Mouse (Mus musculus) kidney, postnatal 10 days (tissue): ENCODE data around the gene Arrdc5.

Source experiments
- DNase-seq: peaks from one replicate; pipeline ENCODE4 v3.0.0; 2021; ENCODE audit warnings: mixed read lengths

Gene Arrdc5

DNA sequence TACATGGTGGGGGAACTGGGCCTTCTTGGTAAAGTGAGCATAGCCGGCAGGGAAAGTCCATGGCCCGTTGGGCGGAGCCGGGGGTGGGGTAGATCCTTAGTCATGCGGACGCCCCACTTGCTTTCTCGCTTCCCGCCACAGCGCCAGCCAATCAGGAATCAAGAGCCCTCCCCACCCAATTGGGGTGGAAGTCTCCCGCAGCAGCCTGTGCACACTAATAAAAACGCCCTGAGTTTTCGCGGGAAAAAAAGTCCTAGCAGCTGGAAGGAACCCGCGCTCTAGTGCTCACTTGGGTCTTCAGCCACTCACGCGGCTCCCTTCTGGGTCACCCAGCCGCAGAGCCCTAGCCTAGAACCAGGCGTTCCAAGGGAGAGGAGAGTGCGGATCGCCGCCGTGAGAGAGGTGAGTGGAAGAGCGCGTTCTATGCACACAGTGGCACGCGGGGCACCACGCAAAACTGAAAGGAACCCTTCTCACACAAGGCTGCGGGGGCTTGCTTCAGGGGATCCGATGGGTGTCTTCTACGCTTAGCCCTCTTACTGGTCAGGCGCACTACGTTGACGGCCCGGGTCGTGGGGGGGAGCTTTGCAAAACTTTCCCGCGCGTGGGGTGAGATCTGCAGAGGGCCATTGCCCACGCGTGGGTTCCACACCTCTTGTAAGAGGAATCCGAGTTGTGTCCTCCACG, 3.2 kb upstream of the Arrdc5 start, which contains the start of gene Uhrf1:
Gene Uhrf1, plus strand, starts transcription at position 162 of the 687 bp plus-strand sequence.
- peak; percentile 91 for DNase-seq

DNA sequence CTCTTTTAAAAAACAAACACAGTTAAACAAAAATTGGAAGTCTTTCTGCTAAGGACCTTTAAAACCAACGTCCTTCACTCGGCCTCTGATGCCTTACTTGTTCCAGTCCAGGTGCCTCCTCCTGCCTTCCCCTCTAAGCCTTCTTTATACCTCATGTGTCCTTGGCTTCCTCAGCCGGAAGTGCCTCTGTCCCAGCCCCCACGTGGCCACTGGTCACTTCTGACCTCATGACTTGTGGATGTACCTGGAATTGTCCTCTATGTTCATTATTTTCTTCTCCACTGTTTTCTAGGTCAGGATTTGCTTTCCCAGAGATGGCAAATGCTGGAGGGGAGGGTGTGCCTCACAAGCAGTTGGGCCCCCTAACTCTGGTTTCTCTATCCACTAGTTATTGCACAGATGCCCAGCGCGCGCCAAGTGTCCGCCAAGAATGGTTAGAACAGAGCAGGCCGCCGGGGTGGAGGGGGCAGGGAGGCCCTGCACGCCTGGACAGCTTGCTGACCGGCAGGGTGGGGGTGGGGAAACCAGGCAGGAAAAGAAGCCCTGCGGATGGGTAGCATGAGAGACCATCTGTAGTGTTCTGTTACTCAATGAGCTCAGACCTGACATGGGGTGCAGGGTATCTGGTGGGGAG, 2.4 kb upstream of the Arrdc5 start:
- peak; percentile 70 for DNase-seq

DNA sequence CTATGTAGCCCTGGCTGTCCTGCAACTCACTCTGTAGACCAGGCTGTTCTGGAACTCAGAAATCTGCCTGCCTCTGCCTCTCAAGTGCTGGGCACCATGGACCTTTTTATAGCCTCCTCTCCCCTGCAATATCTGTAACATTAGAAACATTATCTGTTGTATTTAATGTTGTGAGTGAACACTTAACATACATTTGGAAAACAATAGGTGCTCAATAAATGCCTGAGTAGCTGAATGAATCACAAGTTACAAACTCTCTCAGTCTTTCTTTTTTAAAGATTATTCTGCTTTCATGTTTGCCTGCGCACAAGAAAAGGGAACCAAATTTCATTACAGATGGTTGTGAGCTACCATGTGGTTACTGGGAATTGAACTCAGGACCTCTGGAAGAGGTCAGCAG, 1.8 kb downstream of the Arrdc5 start:
- DNase-seq = no peak

DNA sequence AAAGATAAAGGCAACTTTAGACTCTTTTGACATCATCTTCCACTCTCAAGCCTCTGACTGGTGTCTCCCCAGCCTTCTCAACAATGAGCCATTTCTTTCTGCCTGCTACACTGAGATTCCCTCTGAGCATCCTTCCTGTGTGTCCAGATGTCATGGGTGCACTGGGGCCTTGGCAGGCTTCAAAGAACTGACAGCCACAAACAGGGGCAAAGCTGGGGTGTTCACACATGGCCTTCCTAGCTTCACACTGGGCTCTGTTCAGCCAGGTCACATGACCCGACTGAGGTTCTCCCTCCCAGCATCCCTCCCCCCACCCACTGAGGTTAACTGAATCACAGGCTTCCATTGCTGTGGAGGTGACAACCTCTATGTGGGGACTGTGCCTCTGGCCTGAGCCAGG, 3.9 kb downstream of the Arrdc5 start:
- DNase-seq = no peak

DNA sequence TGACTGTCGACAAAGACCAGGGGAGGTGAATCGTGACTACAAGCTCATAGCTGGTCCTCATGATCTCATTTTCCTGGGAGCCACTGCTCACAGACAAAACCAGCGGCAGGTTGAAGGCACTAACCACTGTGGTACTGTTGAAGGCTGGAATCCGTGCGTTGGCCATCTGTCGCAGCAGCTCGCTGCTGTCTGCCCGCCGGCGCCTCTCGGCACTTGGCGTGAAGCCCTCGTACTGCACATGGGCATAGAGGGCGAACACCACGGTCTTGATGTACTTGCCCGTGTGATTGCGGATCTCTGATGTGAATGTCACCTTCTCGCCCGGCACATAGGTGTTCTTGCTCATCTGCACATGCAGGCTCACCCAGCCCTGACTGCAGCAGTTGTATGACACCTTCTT, 5.8 kb downstream of the Arrdc5 start:
- no peak for DNase-seq

DNA sequence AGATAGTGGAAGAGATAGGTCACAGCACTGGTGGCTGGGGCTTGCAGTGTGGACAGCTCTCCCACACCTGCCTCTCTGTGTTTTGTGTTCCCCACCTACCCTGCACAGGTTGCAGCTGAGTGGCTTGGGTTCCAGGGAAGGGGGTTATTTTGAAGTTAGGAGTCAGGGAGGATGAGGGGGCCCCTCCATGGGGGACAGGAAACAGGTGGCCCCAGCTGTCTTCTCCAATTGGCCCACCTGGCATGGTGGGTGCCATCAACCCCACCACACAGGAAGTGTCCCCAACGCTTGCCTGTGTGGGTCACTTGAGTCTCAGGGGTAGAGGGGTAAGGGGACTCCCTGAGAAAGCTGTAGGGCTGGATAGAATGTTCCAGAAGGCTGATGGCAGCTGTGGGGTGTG, 6.8 kb downstream of the Arrdc5 start:
- DNase-seq = no peak

DNA sequence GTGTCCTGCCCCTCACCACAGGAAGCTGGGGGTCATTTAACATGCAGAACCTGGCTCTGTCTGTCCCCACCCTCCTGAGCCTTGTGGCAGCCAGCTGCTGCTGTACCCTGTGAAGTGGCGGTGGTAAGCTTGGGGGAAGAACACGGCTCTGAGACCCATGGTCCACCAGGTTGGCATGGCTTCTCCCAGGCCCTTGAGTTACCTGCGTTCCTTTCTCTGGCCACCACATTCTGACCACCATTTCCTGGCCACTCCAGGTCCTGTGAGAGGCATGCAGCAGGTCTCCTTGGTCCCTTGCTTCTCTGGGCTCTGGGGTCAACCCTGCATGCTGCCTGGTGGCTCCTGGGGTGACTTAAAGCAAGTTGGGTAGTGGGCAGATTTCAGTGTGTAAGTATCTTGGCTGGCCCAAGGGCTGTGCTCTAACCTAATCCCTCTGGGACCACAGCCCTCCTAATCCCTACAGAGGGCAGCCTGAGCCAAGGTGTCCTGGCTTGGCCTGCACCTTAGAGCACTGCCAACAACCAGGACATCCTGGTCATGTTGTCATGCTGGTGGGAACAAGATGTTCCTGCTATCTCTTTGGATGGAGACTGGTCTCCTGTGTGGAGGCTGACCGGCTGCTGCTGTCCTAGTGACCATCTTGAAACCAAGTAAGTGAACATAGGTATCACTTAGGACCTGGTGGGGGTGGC, 7.4 kb downstream of the Arrdc5 start, which contains the start of gene Plin3:
Gene Plin3, minus strand, starts transcription at position 343 of the 692 bp plus-strand sequence.
- no peak for DNase-seq

DNA sequence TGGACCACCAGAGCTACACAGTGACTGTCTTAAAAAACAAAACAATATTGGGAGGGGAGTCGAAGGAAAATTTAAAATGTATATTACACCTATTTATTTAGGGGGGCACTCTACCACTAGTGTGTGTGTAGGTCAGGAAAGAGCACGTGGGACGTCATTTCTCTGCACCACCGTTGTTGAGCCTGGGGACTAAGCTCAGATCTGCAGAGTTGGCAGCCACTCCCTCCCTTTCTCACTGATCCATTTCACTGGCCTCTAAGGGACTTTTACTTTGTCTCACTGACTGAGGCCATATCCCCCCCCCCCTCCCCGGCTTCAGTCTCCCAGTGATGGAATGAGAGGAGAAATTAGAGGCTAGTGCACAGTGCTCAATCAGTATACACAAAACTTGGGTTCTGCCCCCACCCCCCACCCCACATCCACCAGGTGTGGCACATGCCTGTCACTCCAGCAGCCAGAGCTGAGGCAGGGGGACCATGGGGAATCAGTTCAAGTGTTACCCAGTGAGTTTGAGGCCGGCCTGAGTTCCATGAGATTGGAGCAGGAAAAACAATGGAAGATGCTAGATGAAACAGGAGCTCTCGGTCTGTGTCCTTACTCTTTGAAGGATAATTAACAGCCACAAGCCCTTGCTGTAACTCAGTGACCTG, 8.1 kb downstream of the Arrdc5 start:
- no peak for DNase-seq

DNA sequence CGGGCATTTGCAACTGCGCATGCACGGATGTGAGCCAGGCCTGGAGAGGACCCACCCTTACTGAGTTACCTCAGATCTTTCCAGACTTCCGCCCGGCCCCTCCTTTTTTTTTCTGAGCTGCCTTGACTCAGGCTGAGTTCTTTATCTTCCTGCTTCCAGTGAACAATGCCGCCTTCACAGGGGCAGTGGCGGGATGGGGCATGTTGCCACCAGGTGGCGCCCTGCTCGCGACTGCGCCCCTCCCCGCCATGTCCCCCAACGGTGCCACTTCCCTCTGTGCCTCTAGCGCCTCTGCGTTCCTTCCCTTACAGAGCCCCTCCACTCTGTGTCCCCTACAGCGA, 8.9 kb downstream of the Arrdc5 start:
- DNase-seq = peak; percentile 92

DNA sequence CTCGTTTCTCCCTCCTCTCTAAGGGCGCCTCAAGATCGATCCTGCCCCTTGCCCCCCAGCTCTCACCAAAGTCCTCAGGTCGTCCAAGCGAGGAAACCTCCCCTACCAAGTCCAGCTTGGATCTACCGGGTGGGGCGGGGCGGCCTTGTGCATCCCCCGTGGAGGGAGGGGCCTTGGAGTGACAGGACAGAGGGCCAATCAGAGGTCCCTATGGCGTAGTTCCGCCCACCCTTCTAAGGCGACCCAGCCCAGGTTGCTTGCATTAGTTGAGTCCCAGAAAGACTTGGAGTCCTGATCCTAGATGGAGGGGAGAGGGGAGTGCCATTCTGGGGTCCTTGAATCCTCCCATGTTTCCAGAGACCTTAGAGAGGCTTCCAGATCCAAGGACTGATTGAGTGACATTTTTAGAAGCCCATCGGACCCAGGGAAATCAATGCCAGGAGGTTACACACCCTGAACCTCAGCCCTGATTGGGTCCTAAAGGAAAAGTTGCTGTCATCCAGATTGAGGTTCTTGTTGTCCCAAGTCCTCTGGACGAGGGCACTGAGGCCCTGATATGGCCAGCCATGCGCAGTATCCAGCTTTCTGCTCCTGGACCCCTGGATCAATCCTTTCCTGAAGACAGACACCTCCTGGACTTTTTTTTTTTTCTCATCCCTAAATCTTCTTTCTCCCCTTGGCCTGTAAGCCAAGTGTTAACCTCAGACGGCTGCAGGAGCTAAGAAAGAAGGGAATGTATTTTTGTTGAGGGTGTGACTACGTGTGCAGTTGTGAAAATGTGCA, 9.5 kb downstream of the Arrdc5 start:
- peak; percentile 99 for DNase-seq

DNA sequence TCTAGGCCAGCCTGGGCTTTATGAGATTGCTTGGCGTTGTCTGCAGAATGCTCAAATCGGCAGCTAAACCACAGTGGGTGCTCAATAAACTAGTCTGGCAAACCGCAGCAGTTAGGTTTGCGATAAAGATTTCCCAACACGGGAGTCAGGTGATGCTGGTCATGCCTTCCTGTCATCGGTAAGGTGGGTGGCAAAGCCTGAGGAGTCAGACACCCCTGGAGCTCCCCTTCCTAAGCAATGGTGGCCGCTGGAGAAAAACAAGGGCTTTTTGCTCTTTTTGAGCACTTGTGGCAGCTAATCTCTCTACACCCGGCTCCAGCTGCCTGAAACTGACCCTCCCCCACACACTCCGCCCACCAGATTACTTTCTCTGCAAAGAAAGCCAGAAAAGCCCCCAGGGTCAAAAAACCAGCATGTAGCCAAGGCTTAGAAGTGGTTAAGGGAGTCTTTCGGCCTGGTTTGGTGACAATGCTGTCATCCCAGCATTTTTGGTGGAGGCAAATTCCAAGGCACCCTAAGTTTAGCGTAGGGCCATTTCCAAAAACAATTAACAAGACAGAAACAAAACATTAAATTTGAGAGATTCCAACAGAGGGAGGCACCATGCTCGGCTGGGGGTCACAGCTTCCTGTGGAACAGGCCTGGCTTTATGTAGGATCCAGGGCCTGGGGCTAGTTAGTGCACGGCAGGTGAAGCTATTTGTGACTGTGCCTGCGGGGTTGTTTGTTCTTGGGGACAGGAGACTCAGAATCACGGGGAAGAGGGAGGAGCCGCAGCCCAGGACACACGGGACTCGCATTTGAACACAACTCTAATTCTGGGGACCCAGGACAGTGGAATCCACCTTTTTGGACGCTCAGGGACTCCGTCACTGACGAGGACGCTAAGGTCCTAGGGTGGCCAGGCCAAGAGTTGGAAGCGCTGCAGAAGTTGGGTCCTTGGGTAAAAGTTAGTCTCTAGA, 10.4 kb downstream of the Arrdc5 start:
- peak; percentile 81 for DNase-seq

DNA sequence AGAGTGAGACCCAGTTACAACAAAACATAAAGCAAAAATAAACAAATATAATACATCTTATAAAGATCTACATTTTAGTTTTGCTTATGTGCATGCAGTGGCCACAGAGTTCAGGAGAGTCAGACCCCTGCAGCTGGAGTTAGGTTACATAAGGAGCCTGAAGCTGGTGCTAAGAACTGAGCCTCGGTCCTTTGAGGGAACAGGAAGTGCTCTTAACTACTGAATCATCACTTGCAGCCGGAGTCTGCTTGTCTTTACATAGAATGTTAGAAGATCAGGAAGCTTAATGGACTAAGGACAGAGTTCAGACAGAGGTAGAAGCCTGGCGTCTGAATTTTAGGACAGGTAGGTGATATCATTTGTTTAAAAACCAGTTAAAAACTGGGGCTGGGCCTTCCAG, 11.2 kb downstream of the Arrdc5 start:
- DNase-seq = no peak

DNA sequence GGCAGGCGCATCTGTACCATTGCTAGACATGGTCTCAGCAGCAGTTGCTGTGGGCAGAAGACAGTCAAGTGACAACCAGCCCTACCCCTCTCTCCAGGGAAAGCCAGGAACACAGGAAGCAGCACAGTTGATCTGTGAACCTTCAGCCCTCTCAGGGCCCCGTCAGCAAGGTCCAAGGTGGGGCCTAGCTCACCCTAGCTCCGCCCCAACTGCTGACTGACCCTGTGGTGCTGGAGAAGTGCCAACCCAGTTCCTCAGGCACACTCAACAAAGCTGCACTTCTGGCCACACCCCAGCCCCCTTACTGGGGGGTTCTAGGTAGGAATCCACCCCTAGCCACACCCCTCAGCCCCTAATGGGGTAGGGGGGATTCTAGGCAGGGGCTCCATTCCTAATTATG, 12.3 kb downstream of the Arrdc5 start:
- DNase-seq = peak; percentile 84

DNA sequence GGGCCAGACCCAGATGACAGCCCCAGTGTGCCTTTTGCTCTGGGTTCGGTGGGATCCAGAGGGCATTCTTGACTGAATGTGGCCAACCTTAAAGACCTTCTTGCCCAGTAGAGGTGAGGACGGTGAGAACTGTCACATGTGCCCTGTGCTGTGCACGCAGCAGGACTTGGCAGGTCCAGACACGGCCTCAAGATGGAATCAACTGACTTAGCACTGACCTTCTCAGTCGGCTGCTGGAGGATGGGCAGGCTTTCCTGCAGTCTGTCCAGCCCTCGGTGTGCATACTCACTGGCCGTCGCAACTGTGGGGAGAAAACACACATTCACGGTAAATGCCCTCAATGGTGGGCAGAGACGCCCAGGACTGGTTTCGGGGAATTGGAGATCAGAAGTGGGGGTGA, 14.1 kb downstream of the Arrdc5 start:
- no peak for DNase-seq

DNA sequence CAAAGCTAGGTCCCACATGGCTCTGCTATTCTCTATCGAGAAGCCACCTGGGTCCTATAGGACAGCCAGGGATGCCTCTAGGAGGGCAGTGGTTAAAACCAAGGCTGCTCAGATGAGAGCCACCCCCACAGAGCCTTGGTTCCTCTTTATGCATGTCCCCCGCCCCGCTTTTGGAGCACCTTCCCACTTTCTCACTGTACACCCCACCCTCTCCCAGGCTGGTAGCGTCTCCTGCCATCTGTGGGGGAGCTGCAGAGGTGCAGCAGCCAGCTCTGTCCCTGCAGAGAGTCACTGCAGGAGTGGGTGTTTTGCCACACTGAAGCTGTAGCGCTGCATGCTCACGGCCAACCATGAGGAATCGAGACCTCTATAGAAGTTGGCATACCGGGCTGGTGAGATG, 16.8 kb downstream of the Arrdc5 start:
- DNase-seq = no peak

DNA sequence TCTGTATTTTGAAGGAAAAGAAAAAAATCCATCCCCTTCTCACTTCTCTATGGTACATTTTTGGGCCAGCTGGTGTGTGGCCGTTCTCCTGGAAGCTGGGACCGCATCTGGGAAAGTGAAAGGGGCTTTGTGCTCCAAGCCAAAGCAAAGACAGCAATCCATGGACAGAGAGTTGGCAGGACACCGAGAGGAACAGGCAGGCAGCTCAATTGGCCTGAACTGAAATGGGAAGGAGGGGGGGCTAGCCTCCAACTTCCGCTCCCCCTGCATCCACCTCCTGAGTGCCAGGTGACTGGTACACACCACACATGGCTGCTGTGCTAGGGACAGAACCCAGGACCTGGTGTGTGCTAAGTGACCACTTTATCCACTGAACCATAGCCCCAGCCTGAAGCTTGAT, 17.3 kb downstream of the Arrdc5 start:
- DNase-seq = no peak

DNA sequence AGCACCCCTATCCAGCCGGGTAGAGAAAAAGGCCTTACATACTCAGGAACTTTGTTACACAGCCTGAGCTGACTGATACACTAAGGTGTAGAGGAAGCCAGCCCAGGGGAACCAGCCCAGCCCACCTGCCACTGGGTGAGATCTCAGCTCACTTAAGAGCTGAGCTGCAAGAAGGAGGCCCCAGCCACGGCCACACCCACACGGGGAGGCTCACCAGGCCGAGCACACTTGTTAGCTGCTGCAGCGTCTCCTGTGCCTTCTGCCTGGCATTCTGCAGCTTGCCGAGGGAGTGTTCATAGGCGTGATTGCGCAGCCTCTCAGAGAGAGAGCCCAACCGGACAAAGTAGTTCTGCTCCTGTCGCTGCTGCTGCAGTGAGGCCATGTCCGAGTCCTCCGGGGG, 18.9 kb downstream of the Arrdc5 start:
- no peak for DNase-seq

DNA sequence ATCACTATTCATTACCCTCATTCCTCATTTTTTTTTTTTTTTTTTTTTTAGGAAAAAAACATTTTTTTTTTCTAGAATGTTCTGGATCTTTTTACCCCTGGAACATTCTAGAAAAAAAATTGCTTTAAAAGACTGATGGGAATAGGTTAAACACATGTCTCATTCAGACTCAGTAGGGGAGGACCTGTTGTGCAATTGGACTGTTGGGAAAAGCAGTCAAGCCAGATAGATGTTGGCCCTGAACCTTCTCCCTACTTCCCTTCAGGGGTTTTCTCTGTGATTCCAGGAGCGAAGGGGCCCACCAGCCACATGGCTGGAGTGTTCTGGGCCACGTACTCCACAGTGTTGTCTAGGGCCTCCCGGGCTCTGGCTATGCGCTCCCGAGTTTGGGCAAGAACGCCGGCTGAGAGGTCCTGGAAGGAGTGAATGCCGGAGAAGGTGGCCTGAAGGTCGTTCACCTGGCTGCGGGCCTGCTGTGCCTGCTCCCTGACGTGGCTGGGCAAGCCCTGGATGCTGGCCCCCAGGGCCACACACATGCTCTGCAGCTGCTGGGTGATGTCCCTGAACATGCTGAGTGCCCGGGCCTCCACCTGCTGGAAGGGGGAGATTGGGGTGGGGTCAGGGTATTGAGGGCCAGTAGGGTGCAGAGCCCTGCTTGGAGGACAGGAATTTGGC, 20.5 kb downstream of the Arrdc5 start:
- peak; percentile 54 for DNase-seq

DNA sequence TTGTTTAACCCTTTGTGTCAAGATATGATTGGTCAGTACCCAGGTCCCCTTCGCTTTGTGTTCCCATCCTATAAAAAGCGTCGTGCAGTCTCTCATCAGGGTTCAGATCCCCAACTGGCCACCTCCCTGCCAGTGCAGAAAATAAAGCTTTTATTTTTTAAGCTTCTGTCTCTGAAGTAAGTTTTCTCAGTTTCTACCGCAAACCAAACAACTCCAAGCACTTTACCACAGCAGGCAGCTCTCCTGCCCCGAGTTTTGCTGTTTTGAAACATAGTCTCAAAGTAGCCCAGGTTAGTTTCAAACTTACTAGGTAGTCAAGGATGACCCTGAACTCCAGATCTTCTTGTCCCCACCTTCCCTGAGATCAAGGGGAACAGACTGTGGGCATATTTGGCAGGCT, 21.7 kb downstream of the Arrdc5 start:
- DNase-seq = no peak

DNA sequence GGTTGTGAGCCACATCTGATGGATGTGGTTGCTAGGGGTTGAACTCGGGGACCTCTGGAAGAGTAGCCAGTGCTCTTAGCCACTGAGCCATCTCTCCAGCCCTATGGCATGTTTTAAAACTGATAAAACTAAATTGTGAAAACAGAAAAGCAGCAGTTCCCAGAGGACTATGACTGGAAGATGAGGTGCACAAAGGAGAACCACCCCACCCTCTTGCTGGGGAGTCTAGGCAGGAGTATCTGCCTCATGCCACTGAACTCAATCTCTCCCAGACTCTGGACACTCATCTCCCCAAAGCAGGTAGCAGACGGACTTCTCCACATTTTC, 22.6 kb downstream of the Arrdc5 start:
- peak; percentile 12 for DNase-seq
